Mouse (Mus musculus): Measurements from ENCODE around the gene Peli1.
"Not testable (repeated sequence)": the region's sequence is repeated elsewhere in the genome, so short reads cannot be mapped to it uniquely, and the experiment has no call there.

DNA sequence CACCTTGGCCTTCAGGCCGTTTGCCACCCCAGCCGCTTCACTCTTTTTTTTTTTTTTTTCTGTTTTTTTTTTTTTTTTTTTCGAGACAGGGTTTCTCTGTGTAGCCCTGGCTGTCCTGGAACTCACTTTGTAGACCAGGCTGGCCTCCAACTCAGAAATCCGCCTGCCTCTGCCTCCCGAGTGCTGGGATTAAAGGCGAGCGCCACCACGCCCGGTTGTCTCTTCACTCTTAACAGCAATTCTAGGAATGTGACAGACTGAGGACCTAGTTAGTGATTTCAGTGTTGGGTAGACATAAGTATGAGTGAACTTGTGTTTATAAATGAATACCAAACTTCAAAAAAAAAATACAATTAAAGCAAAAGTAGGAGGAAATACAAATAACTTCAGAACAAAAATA, 88.8 kb downstream of the Peli1 start:
- not testable (repeated sequence) for TF ChIP-seq CTCF (IDR thresholded peaks at IDR 0.05; ENCODE audit: control insufficient read depth, insufficient read depth, insufficient read length); USF1 (IDR thresholded peaks at IDR 0.05; ENCODE audit: low read depth); MAX (IDR thresholded peaks at IDR 0.05); MYOD1 (IDR thresholded peaks at IDR 0.05; ENCODE audit: control insufficient read depth, insufficient read length, low read depth); MYOG (IDR thresholded peaks at IDR 0.05; ENCODE audit: control insufficient read depth, extremely low read depth, insufficient read length)

Data from C2C12 (cell line).